Mouse (Mus musculus): ENCODE results near the gene Antxr2. TPM values are rescaled to one million over a fixed set of nuclear protein-coding genes. Genes with fewer than 3 reads are reported as not detected.

The Antxr2 gene
- 17.2 TPM for total RNA-seq (2023)

DNA sequence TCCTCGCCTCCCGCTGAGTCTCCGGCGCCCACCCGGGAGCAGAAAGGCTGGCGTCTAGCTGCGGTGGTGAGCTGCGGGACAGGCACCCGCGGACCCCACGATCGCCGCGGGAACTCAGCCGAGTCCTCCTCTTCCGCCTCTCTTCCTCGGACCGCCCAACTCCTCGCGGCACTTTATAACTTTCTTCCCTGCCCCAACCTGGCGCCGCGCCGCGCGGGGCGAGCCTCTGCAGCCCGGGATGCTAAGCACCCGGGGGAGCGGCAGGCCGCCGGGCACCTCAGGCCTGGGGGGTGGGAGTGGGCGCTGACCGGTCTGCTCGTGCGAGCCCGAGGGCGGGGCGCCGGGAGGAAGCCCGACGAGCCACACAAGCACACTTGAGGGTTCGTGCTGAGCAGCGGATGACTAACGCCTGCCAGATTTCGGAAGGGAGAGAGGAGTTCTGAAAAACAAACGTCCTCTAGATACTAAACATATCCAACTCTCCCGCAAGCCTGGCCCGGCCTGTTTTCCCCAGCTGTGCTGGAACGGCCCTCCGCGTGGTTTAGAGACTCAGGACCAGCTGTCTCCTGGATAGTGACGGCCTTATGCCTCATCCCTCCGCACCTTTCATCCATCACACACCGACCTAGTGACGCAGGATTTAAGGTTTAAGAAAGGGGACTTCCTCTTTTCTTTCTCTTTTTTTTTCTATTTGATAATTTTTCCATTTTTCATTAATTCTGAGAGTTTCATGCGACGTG lies at the start of gene Antxr2:
TSS of gene Antxr2 (minus strand) at position 142 of the 740 bp plus-strand sequence.

Other genes starting within 250 kb of the Antxr2 start
- 0.18 TPM for gene Prdm8, start 136.2 kb upstream of the Antxr2 start, total RNA-seq (2023)
- gene Fgf5, start 223.1 kb upstream of the Antxr2 start, total RNA-seq (2023) = not detected

All from CD4-positive naive resting alpha-beta T cell, adult 57 days (primary cell).